Mouse (Mus musculus): ENCODE measurements around the gene Olfr429.

DNA sequence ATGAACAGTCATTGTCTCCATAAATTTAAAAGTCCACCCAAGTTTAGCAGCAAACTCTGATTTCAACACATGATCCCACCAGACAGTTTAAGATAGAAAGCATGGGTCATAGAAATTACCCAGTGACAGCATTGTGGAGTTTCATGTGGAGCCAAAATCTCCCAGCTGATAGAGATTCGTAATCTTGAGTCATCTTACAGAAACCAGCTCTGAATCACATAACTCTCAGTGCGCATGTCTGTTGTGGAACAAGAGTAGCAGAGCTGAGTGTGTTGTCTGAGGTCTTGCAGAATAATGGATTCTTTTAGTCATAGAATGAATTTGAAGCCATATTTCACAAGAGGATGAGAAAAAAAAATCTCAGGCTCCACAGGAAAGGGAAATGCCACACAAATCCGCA, 31.1 kb upstream of the Olfr429 start:
- TF ChIP-seq POLR2A (IDR thresholded peaks at IDR 0.05; ENCODE audit: borderline replicate concordance, control insufficient read depth, low read depth, low read length), result no peak
- TF ChIP-seq CTCF (IDR thresholded peaks at IDR 0.05; ENCODE audit: control insufficient read depth, insufficient read depth, low read length), result no peak
